Mouse (Mus musculus) retina, embryonic 14.5 days (tissue): ENCODE results near the gene Prnd.

Experiments
- DNase-seq: peaks from one replicate; pipeline ENCODE4 v3.0.0-alpha.2; 2015; ENCODE audit warnings: low spot score

Gene Prnd

DNA sequence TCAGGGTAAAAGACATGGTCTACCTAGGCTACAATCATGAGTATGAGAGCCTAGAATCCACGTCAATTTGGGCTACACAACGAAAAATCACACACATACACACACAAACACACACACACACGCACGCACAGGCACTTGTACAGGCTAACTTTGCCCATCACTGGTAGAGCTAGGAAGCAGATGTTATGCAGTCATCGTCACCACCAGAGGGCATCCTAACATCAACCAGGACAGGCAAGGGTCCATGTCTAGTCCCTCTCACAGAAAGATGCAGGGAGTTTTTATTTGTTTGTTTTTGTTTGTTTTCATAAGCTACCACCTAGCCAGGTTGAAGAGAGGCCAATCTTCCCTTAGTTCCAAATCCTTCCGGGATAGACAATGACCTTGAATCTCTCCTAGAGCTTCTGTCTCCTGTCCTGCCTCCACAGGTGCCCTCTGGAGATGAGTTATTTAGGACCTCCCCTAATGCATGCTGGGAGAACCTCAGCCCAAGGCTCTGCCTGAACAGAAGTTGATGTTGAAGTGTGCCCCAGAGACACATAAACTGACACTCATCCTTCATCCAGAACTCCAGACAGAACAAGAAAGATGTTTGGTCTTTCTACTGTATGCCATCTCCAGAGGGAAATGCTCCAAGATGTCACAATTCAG is 32.0 kb downstream of the Prnd start:
- DNase-seq: peak; percentile 85

DNA sequence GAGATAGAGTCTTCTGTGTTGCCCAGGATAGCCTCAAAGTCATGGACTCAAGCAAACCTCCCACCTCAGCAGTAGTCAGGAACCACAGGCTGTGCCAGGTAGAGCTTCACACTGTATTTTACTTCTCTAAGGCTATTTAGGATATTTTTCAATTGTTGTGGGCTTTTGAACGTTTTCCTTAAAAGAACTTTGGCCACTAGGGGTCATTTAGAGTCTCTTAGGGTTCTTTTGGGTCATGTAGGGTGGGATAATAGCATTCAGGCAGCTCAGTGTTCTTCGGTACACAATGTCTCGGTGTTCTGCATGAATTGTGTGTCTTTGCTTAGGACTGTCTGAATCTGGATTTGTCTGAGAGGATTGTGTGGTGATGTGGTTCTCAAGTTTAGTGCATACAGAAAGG is 37.3 kb downstream of the Prnd start:
- no peak for DNase-seq

GRCm38 (mm10) chr2:131988550-131988949 is 37.9 kb downstream of the Prnd start:
- DNase-seq: no peak

- no peak for DNase-seq
Observed at GRCm38 (mm10) chr2:131992487-131992886, 41.8 kb downstream of the Prnd start.

DNA sequence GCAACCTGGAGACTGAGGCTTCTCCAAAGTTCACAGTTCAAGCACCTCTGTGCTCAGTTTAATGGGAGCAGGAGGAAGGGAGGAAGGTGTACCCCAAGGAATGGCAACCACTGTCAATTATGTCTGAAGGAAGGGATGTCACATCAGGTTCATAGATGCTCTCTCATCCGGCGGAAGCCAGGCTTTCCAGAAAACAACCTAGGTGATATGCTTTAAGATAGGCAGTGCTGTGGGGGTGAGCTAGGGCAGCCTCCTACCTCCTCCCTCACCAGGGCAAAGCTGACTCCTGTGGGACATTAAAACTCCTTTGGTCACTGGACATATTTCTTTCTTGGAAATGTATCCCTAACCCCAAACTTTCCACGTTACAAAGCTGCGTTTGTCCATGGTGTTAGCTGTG is 42.5 kb downstream of the Prnd start:
- no peak for DNase-seq

DNA sequence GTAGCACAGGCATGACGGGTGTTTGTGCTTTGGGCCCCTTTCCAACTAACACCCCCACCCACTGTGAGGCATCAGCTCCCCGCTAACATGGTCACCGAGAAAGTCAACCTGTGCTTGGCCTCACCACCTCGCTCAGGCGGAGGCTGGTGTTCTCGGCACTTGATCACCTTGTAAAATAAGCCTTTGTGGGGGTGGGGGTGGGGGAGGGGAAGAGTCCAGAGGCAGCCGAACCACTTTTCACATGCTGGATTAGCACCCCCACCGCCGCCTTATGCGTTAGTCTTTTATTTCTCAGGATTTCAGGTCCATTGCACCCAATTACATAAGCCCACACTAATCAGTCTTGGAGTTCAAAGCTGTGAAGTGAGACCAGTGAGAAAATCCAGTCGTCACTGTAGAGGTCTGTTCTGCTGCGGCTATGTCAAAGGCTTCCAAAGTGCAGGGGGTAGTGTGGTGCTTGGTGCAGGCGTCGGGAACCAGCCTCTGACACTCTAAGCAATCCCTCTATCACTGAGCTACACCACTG is 43.0 kb downstream of the Prnd start:
- peak; percentile 37 for DNase-seq

DNA sequence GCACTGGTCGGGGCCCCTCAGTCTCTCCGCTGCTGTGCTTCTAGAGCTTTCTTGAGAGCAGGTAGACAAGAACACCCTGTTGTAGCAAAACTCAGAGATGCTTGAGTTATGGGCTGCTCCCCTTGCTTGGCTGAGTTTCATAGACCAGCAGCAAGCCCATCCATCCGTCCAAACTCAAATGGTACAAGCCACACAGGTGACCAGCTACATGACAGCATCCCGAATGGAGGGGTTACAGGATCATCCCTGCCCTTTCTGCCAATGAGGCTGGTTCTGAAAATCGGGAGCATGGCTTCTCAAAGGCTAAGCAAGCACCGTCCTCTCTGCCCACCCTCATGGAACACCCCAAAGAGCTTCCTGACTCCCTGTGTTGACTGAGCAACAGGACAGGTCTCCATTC is 44.3 kb downstream of the Prnd start:
- no peak for DNase-seq

- DNase-seq: no peak
Observed at GRCm38 (mm10) chr2:131995742-131996141, 45.1 kb downstream of the Prnd start.

GRCm38 (mm10) chr2:131996369-131996768 is 45.7 kb downstream of the Prnd start:
- DNase-seq: no peak

DNA sequence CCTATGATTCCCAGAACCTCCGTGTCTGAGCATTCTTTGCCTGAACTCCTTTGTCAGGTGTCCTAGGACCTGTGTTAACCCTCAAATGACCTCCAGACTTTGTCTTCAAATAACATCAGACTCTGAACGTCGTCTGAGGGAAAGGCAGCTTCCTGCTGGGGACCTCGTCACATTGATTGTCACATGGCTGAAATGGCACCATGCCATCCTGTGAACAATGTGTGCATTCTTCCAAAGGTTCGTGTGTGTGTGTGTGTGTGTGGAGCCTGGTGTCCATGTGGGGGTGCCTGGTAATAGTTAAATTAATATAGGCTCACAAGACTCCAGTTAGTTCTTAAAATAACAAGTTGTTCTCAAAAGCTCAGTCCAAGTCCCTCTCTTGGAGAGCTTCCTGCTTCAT is 46.7 kb downstream of the Prnd start:
- no peak for DNase-seq

DNA sequence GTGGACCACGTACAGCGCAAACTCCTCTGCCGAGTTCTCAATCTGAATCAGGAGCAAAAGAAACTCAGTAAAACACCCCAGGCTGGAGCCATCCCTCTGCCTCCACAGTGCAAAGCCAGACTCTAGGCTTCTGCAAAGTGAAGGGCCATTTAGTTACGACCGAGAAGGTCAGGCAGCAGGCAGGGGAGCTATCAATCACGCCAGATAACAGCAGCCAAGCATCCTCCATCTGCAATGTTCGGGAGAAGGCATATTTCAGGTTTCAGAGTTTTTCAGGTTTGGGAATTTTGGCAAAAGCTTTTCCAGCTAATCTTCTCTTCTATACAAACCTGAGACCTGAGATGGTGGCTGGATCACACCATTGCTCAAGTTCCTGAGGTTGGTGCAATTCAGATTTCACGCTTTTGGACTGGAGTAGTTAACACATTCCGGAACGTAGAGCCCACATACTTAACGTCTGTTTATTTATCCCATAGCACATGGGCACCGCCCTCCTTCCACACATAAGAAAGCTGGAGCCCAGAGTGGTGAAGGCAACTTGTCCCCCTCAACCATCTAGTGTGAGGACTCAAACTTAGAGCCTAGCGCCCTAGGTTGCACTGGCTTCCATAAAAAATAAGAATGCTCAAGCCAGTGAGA is 51.2 kb downstream of the Prnd start:
- DNase-seq: no peak

- DNase-seq: no peak
Observed at GRCm38 (mm10) chr2:132003916-132004315, 53.3 kb downstream of the Prnd start.

DNA sequence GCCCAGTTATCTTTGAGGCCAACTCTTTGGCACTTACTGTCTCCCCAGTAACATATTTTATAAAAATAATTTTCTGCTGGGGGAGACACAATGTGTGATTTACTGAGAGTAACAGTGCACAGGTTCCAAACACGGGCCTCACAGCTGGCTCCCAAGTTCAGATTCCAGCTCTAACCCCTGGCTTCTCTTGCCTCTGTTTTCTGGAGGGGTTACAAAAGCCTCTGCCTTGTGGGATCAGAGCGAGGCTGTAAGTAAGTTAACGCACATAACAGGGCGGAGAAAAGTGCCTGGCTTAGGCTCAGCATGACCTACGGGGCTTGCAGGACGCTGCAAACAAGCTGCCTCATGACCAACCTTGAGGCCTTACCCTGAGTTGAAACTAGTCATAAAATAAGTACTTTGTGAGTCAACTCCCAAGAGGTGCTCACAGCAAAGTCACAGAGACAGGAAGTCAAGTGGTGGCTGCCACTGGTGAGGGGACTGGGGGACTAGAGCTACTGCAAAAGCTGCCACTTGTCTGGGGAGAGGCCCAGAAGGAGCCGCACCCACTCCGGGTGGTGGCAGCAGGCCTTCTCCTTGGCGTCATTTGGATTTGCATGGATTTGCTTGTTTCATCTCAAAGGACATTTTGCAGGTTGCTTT is 54.0 kb downstream of the Prnd start:
- no peak for DNase-seq

GRCm38 (mm10) chr2:132005445-132005844 is 54.8 kb downstream of the Prnd start:
- DNase-seq: no peak
